Mouse (Mus musculus): ENCODE measurements at regions not wholly inside any gene's neighbourhood (a gene's known extent, or its start where the extent isn't known, plus 50 kb on each side); places are given as distances from the start of the nearest gene placed in this dataset.

DNA sequence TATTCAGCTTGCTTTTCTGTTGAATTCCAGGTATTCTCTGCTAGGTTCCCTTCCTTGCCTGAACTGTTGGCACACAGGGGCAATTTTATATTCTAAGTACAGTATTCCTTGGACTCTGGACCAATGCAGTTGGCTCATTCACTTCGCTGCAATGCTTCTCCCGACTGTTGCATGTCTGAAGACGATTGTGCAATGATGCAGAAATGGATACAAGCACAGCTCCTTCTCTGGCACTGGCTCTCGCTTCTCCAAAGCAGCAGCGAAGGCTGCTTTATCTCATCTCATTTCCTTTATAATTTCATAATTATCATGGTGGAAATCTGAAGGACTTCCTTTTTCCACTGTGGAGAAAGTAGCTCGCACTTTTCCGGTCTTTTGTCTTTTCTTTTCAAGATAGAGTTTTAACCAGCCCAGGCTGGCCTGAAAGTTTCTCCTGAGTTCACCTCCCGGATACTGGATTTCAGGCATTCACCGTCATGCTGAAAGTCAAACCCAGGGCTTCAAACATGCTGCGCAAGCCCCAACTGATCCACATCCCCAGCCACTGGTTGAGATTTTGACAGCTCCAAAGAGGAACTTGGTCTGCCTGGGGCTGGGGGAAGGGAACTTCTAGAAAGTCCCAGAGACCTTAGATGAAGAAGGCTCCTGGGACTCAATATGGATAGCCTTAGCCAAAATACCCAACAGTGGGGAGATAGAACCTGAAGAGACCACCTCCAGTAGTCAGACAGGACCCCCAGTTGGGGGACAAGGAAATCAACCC lies 55.6 kb upstream of the Akirin2 start:
- DNase-seq (ENCODE audit: low spot score): peak; percentile 11

DNA sequence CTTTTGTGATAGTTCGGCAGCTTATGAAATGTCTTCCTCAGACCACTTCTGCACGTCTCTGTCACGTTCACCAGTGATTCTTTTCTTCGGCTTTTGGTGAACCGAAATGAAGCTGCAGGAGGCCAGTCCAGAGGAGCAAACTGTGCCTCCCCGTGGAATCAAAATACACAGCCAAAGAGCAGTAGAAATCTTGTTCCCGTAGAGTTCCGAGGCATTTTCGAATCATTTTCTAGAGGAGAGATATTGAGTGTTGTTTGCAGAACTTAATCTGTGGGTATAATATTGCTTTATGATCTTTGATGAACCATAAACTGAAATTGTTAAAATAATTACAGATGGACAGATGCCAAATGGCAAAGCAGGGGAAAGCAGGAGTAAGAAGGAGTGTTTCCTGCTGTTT lies 52.4 kb upstream of the Akirin2 start:
- no peak for DNase-seq (ENCODE audit: low spot score)

DNA sequence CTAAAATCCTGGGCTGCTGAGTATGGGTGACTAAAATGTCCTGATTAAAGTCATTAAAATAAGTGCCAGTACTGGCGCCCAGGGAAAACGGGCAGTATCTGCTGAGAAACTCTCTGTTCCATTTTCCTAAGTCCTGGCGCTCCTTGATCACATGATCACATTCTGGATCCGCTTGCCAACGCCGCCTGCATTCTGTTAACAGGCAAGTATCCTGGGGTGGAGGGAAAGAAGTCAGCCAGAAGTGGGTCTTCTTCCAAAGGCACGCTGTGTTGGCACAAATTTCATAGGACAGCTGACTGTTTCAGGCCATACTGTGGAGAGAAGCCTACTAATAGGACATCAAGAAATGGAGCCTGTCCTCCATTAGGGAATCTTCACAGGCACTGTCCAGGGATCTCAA lies 52.0 kb upstream of the Akirin2 start:
- DNase-seq (ENCODE audit: low spot score): no peak

DNA sequence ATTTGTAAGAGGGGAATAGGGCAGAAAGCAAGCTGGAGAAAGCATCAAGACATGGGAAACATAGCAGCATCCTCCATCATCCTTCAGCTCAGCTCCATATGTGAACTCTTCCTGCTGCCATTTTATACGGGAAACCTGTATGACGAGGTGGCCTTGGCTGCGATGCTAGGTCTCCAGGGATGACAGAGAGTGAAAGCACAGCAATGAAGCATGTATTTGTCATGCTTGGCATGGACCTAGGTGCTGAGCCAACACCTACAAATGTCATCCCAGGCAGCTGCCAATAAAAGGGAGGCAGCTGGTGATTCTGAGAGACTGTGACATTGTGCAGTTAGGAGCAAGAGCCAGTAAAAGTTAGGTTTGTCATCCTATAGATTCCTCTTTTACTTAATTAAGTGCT lies 51.0 kb upstream of the Akirin2 start:
- no peak for DNase-seq (ENCODE audit: low spot score)

Measured in layer of hippocampus, adult 11-12 months (tissue).